Mouse (Mus musculus): ENCODE data around the gene Snx9.

Snx9 gene

DNA sequence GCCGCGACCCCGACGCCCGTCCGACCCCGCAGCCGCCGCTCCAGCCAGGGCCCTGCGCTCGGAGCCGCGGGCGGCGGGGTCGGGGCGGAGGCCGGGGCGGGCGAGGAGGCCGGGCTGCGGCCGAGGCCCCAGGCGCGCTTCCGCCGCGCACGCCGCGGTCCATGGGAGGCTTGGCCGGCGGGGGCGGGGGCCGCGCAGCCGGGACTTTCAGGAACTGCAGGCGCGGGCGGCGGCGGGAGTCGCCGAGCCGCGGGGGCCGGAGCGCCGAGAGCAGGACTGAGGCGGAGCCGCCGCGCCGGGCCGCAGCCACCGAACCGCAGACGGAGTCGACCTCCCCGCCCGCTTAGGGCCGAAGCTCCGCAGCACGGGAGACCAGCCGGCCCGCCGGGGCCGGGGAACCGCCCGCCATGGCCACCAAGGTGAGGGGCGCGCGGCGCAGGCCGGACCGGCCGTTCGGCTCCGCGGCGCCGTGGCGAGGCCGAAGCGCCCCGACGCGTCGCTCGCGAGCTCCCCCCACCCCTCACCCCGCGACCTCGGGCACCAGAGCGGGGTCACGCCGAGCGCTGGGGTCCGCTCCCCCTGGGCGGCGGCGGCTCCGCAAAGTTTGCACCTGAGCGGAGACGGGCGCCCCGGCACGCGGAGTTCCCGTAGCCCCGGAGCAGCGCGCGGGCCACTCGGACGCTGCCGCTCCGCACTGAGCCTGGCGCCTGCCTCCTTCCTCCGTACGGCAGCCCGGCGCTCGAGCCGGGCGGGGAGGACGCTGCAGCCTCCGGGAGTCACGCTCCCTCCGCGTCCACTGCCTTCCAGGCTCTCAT lies at the start of gene Snx9:
Gene Snx9, plus strand, starts transcription at position 202 of the 815 bp plus-strand sequence.
- peak; percentile 75 for DNase-seq (ENCODE audit: extremely low read depth, insufficient read length, low spot score)

DNA sequence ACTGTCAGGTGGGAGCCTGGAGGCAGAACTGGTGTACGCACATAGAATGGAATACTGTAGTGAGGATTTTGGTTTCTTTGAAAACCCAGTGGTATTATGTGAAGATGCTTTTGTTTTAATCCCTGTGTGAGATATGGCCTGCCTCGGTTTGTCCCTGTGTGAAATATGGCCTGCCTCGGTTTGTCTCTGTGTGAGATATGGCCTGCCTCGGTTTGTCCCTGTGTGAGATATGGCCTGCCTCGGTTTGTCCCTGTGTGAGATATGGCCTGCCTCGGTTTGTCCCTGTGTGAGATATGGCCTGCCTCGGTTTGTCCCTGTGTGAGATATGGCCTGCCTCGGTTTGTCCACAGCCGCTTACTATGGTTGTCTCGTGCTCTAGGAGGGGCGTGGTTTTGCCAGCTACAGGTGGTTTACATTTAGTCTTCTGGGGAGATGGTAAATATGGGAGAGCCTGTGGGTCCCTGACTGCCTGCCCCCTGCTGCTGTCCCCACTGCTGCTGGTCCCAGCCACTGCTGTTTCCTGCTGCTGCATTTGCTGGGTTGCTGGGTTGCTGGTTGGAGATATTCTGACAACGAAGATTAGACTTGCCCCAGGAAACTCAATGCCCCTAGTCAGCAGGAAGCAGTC lies 48.9 kb upstream of the Snx9 start:
- DNase-seq (ENCODE audit: extremely low read depth, insufficient read length, low spot score), result no peak

DNA sequence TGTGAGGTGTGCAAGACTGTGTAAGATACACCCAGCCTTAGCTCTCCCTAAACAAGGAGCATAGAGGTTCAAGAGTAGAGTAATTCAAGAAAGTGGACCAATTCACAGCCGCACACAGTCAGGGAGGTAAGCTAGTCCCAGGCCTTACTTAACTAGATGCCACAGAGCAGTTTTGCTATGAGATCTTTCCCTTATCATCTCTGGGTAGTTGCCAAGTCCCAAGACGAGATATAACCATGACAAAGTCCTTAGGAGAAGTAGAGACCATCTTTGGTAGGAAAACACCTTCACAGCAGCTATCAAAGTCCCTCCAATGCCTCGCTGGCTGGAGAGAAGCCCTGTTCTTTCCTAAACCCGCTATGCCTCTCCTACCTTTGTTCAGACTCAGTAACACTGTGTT lies 47.5 kb upstream of the Snx9 start:
- DNase-seq (ENCODE audit: extremely low read depth, insufficient read length, low spot score), result no peak

DNA sequence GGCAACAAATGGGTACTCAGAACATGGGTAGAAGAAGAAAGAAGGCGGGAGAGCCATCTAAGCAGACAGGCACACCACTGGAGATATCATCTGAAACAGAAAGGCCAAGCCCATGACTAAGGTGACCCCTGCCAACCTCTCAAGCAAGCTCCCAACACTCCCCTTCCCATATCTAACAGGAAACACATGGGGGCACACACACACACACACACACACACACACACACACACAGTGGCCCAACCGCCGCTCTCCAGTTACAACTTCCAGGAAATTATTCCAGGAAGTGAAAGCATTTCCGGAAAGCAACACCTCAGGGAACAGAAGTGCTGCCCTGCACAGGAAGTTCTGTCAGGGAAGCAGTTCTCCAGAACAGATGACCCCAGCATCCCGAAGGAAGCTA lies 46.9 kb upstream of the Snx9 start:
- no peak for DNase-seq (ENCODE audit: extremely low read depth, insufficient read length, low spot score)

DNA sequence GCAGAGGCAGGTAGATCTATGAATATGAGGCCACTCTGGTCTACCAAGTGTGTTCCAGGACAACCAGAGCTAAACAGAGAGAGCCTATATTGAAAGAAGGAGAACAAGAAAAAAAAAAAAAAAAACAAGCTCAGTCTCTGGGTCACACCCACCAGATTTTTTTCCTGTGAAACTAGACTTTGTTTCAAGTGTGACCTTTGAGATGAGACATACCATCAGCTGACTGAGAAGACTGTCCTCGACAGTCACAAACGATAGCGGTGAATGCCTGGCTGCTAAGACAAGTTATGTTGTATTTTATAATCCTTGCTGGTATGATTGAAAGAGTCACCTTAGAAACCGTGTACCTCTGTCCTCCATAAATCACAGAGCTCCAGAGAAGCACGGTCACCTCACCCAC lies 45.8 kb upstream of the Snx9 start:
- no peak for DNase-seq (ENCODE audit: extremely low read depth, insufficient read length, low spot score)

DNA sequence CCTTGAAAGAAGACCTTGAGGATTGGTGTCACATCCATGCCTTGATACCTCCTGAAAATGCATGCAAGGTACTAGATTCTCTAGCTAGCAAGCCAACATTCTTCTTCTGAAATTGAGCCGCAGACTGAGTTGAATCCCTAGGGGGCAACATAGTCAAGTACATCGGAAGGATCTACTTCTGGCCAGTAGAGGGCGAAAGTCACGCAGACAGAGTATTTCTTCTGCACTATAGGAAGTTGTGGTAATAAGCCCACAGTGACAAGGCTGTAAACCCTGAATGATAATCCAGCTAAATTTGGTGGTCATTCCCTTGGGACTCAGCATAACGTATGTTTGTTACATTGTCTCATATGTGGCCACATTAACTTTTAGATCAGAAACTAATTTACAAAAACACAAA lies 45.3 kb upstream of the Snx9 start:
- peak; percentile 45 for DNase-seq (ENCODE audit: extremely low read depth, insufficient read length, low spot score)

DNA sequence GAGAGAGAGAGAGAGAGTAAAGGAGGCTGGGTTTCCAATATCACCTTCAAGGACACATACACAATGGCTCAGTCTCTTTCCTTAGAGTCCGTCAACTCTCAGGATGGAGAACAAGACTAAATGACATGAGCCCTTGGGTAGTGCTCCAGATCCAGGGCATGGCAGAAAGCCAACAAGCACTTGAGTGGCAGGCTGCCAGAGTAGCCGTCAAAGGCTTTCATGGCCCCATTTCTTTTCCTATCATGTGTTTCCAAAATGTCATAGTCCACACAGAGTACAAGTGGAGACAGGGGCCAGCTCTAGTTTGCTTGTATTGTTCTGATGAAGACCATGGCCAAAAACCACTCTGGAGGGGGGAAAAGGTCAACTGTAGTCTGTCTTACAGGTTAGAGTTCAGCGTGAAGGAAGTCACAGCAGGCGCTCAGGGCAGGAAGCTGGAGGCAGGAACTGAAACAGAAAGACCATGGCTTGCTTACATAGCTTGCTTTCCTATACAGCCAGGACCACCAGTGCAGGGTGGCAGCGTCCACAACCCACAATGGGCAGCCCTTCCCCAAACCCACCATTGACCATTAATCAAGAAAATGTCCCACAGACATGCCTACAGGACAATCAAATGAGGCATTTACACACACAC lies 43.9 kb upstream of the Snx9 start:
- DNase-seq (ENCODE audit: extremely low read depth, insufficient read length, low spot score), result no peak

DNA sequence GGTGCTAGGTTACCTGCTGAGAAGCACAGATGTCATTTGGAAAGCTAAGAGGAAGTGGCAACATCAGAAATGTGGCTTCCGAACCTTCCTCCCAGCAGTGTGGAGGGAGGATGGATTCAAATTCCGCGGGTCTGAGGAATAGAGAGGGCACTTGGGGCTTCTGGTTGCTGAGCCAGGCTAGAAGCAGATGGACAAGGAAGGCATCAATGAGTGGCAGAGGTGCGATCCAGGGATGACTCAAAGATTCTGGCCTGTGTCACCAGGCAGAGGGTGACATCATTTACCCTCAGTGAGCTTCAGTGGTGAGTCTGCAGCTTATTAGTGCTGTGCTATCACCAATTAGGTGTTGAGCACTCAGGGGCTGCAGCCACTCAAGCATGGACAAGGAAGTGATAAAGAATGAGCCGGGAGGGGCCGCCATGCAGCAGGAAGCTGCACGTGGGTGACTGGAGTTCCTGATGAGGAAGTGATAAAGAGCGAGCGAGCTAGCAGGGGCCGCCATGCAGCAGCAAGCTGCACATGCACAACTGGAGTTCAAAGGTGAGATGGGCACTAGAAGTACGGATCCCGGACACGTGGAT lies 42.8 kb upstream of the Snx9 start:
- peak; percentile 61 for DNase-seq (ENCODE audit: extremely low read depth, insufficient read length, low spot score)

DNA sequence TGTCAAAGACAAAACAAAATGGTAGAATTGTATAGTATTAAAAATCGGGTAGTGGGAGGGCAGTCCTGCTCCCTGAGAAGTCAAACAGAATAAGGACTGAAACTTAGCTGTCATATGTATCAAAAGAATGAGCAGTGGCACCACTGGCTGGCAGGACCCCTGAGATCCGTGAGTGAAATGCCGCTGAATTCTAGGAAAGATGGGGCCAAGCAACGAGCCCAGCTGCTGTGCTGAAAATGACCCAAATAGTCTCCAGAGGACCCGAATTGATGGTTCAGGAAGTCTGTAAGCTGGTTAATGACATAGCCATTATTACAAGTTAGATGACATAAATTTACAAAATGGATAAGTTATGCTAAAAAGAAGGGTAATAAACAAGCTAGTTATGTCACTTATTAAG lies 42.2 kb upstream of the Snx9 start:
- no peak for DNase-seq (ENCODE audit: extremely low read depth, insufficient read length, low spot score)

DNA sequence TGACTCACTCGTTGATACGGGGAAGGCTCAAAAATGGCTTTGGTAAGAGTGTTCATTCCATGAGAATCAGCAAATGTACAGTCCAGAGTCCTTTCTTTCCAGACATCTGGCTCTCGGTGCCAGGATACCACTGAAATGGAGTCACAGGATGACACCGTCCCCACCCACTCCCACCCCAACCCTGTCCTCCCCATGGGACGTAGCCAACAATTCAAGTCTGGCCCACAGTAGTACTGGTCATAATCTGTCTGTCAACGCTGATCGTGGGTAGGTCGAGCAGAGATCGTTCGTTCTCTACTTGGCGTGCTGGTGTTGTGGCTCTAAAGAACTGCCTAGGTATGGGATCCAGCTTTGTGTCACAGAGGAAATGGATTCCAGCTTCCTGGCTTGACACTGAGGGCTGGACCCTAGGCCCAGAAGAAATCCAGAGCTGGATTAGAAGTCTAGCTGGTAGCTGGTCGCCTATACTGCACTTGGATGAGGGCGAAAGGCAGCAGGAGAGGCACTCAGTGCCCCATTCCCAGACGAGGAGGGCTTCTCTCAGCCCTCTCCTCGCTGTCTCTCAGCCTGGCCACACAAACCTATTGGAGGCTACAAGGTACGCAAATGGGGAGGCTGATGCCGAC lies 41.6 kb upstream of the Snx9 start:
- peak; percentile 56 for DNase-seq (ENCODE audit: extremely low read depth, insufficient read length, low spot score)

DNA sequence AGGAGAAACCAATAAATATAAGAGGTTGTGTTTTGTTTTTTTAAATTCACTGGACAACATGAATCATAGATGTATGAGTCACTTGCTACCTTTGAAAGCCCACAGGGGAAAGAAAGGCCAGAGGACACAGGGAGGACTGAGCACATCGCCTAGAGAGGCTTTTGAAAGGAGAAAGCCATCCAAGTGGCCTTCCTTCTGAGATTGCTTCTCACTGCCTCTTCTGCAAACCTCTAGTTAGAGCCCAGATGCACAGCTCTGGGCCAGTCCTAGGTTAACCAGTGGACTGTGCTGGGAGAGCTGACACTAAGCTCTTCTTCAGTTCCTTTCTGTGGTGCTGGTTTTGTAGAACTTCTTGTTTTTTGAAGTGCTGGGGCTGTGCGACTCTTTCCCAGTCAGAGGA lies 40.9 kb upstream of the Snx9 start:
- peak; percentile 65 for DNase-seq (ENCODE audit: extremely low read depth, insufficient read length, low spot score)

DNA sequence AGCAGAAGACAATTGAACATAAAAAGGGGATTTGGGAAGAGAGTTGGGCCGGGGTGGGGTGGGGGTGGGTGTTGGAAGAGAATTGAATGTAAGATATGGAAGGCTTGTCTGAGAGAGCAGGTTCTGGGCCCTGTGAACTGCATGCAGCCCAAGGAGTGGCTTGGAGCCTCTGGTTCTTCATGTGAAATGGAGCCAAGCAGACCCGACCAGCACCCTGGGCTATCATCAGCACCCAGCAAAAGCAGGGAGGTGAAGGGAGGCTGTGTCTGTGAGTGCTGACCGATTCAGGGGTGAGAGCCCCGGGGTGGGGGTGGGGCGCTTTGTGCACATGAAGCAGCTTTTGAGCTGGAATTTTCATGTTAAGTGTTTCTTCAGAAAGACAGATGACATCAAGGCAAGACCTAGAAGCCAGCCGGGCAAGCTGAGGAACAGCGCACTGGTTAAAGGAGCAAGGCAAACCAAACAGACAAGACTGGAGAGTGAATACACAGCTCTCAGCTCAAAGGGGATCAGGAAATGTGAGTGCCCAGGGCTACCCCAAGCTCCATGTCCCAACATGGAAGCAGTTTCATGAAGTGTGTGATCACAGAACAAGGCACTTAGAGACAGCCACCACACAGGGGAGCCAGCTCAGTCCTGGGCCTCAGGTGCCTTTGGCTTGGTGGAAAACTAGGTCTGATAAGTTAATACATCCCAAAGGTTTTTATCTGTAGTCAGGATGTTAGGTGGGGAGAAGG lies 40.1 kb upstream of the Snx9 start:
- DNase-seq (ENCODE audit: extremely low read depth, insufficient read length, low spot score), result peak; percentile 48

DNA sequence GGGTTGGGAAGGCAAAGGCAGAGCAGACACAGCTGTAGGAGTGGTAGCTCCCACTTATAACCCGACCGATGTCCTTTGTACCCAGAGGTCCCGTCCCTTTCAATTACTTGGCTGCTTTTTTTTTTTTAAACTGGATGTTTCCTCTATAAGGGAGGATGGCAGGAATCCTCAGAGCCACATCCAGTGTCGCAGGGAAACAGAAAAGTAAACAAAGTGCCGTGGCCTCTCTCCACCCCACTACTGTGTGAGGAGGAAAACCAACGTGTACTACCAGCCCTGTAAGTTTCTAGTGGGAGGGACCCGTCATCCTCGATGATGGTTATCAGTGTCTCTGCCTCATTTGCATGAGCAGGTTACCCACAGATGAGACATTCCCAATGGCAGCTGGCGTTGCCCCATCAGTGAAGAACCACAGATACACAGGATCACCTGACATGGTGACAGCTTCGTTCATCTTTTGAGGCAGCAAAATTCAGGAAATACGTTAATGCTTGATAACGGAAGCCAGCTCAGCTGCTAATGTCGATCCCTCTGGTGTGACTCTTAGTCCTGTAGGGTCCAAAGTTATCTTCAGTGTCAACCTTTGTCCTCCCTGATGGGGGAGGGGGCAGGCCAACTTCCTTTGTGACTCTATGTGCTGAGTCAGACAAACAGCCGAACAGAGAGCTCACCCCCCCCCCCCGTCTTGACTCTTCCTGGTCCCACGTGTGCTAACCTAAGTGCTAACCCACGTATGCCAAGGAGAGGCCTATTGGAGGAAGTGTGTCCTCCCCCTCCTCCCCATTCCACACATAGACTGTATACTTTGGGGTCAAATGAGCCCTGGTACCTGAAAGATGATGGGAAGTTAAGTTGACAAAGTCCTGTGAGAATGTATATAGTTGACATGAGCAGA lies 39.1 kb upstream of the Snx9 start:
- DNase-seq (ENCODE audit: extremely low read depth, insufficient read length, low spot score), result no peak

DNA sequence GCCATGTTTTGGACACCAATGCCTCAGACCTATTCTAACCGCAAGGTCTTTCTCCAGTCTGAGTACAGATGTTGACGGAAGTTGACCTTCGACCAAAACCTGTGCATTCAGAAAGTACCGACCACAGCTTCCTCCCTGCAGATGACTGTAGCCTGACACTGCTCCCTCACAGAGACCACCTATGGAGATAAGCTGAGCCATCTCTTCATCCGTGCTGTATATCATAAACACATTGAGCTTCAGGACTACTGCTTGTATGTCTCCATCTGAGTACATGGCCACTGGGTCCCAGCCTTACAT lies 38.5 kb upstream of the Snx9 start:
- DNase-seq (ENCODE audit: extremely low read depth, insufficient read length, low spot score), result no peak

DNA sequence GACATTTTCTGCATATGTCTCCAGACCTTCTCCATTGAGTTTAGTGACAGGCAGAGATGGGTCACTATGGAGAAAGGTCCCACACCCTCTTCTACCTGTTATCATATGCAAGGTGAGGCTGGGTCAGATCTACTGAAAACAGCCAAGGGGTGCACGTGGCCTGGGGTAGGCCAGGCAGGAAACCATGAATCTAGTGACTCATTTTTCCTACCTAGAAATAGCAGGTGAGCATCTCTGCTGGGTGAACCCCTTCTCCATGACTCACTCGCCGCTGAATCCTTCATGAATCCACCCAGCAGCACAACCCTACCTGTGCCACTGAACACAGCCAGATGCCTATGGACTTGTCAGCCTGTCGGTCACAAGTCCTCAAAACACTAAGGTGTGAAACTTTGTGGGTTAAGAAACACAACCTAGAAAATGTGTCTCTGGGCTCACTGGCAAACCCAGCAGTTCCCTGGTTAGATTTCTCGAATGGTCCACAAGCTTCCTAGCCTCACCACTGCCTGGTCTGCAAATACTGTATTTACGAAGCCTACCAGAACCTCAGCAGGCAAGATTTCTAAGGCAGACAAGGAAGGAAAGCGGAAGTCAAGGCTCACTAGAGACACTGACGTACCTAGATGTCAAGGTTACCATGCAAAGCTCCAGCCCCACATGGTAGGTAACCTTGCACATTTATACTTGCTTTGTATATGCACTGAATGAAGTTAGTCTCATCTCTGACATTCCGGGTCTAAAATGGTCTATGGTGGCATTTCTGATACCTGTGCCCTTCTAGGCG lies 37.7 kb upstream of the Snx9 start:
- DNase-seq (ENCODE audit: extremely low read depth, insufficient read length, low spot score), result no peak

DNA sequence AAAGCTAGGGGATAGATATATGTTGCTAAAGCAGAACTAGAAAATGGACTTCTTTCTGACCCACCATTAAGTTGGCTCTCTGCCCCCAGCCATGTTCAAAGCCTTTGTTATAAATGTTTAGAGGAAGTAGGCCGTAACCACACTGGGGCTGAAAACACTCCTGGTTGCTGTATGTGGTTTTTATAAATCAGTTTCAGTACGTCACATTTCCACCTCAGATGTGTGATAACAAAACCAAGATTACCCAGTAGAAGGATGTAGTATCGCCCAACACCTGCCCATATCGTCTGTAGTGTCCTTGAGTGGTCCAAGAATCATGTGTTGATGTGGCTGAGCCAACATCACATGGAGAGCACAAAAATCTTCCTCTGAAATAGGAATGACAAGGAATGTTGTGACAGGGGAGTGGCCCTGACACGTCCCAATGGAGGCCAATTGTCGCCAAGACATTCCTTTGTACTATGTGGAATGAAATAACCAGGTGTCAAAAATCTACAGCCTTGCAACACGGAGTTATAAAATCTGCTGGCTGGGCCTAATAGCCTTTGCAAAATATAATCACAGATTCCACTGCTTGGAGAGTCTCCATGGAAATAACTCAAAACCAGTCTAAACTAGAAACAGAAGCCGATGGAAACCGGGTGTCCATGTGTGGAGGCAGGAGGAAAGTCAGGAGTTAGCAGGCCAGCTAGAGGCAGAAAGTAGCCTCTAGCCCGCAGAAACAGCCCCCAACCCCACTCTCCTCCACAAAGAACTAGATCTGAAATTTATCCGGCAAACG lies 36.6 kb upstream of the Snx9 start:
- DNase-seq (ENCODE audit: extremely low read depth, insufficient read length, low spot score), result no peak

DNA sequence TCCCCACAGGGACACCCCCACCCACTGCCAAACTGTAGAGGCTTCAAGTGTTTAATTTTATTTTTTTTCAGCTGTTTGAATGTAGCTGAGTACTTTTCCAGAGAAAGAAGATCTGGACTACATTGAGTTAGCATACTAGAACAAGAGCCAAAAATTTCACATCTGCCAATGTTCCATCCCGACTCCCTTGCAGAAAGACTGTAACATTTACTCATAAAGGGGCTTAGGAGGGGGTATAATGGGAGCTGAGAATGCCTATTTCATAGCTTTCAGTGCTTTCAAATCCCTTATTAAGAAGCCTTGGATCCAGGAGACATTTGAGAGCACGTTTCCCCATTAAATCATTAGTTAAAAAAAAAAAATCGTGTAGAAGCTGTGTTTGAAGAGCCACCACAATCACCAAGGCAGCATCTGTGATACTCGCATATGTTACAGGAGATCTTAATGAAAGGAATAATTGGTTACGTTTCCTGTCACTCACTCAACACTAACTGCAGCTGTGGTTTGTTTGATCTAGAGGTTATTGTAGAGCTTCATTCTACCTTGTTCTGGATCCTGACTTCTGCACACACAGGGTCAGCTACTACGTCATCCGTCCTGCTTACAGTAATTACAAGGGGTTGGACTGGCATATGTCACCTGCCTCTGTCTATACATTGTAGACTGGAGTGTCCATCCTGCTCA lies 35.8 kb upstream of the Snx9 start:
- no peak for DNase-seq (ENCODE audit: extremely low read depth, insufficient read length, low spot score)

DNA sequence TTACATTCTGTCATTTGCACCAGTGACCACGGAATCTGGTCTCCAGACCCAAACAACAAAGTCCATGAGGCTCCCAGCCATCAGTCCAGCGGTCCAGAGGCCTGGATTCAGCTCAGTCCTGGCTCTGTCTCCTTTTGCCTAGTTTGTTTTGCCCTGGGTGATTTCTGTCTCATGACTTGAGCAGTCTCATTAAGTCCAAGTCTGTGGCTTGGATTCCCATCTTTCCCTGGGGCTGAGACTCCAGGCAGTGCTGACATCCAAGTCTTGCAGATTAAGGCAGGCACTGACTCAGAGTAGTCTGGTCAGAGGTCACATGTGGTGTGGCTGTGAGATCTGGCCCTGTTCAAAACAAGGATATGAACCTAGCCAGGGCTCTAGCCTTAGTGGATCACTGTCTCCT lies 35.2 kb upstream of the Snx9 start:
- peak; percentile 81 for DNase-seq (ENCODE audit: extremely low read depth, insufficient read length, low spot score)

Data from 3134 (cell line).